Comparison of ENCODE assay signal across 15 mouse cellular contexts in genomic region chr16:45124230-45125203, GRCm38 (mm10). TPM values are rescaled to one million over a fixed set of nuclear protein-coding genes. Genes with fewer than 3 reads are reported as not detected.
DNase-seq lines count a peak whose midpoint lies in the region; ATAC-seq and TF ChIP-seq lines count a peak whose summit lies in the region.
"Had no signal": no experiment of that assay in that cellular context is flagged by ENCODE, and none has a peak within 500 bp of the region (broad histone marks: within the 10 kb centered on the region; RNA-seq: fewer than 3 reads in every experiment).

No protein-coding gene starts in this region.

- H3K36me3 ChIP-seq in heart, embryonic 13.5 days = peaks cover 49% of the 10 kb centered on the region
- H3K36me3 ChIP-seq in lung, postnatal 0 days (ENCODE audit: insufficient read depth, low read length) = no peaks in the 10 kb centered on the region
- no peaks in the 10 kb centered on the region; the same call in 1 of the 2 replicates for H3K36me3 ChIP-seq in embryonic facial prominence, embryonic 10.5 days (replicated peaks)
- H3K36me3 ChIP-seq in limb, embryonic 10.5 days = peaks cover 9% of the 10 kb centered on the region; the same call in 1 of the 2 replicates
- H3K36me3 ChIP-seq: hindbrain, embryonic 13.5 days; neural tube, embryonic 15.5 days had no signal

- no peak overlapping the region for H3K9ac ChIP-seq in heart, embryonic 13.5 days
- no peak overlapping the region for H3K9ac ChIP-seq in lung, postnatal 0 days (replicated peaks; ENCODE audit: low read depth)
- H3K9ac ChIP-seq: forebrain, postnatal 0 days; hindbrain, embryonic 13.5 days; neural tube, embryonic 15.5 days had no signal

- peak; percentile 39 for TF ChIP-seq EP300 in lung, postnatal 0 days (IDR thresholded peaks at IDR 0.05)

- peaks cover 29% of the 10 kb centered on the region for H3K4me1 ChIP-seq in heart, embryonic 13.5 days
- no peaks in the 10 kb centered on the region for H3K4me1 ChIP-seq in lung, postnatal 0 days (ENCODE audit: insufficient read depth, low read depth, low read length)
- 0 out of 2 replicates have a peak, but pooled peaks cover 5% of the 10 kb centered on the region for H3K4me1 ChIP-seq in embryonic facial prominence, embryonic 10.5 days
- no peaks in the 10 kb centered on the region for H3K4me1 ChIP-seq in limb, embryonic 10.5 days
- H3K4me1 ChIP-seq: hindbrain, embryonic 13.5 days had no signal

- H3K27me3 ChIP-seq in heart, embryonic 13.5 days (replicated peaks) = no peaks in the 10 kb centered on the region
- H3K27me3 ChIP-seq in lung, postnatal 0 days (replicated peaks; ENCODE audit: insufficient read depth, low read length) = no peaks in the 10 kb centered on the region
- no peaks in the 10 kb centered on the region for H3K27me3 ChIP-seq in embryonic facial prominence, embryonic 10.5 days (replicated peaks; ENCODE audit: low read depth, poor library complexity, severe bottlenecking)
- H3K27me3 ChIP-seq in limb, embryonic 10.5 days (ENCODE audit: low read depth, poor library complexity, severe bottlenecking) = no peaks in the 10 kb centered on the region
- H3K27me3 ChIP-seq: hindbrain, embryonic 13.5 days; neural tube, embryonic 15.5 days had no signal

- DNase-seq in heart, postnatal 4 days = no peak
- DNase-seq in lung, postnatal 0 days (ENCODE audit: low spot score) = peak; percentile 23
- DNase-seq in lung, adult 18-20 months = no peak
- peak; percentile 16 for DNase-seq in embryonic facial prominence, embryonic 10.5 days (ENCODE audit: low spot score)
- no peak for DNase-seq in cerebellum, adult 11-12 months
- DNase-seq in limb, embryonic 10.5 days (ENCODE audit: low spot score) = no peak
- DNase-seq: forebrain, postnatal 0 days; gastrocnemius, postnatal 10 days; kidney, postnatal 10 days; layer of hippocampus, adult 9-11 months; retina, postnatal 1 day had no signal

- no peaks in the 10 kb centered on the region for H3K9me3 ChIP-seq in heart, embryonic 13.5 days
- no peaks in the 10 kb centered on the region for H3K9me3 ChIP-seq in lung, postnatal 0 days (ENCODE audit: low read length)
- H3K9me3 ChIP-seq in embryonic facial prominence, embryonic 10.5 days = no peaks in the 10 kb centered on the region
- no peaks in the 10 kb centered on the region for H3K9me3 ChIP-seq in limb, embryonic 10.5 days (replicated peaks)
- H3K9me3 ChIP-seq: hindbrain, embryonic 13.5 days; neural tube, embryonic 15.5 days had no signal

- no peak for TF ChIP-seq CTCF in lung, postnatal 0 days (IDR thresholded peaks at IDR 0.05)

- 40% methylated on average over 9 of the region's 9 CpGs for WGBS in heart, embryonic 13.5 days
- 44% methylated on average over 9 of the region's 9 CpGs for WGBS in lung, postnatal 0 days
- 69% methylated on average over 9 of the region's 9 CpGs for WGBS in embryonic facial prominence, embryonic 10.5 days
- 53% methylated on average over 9 of the region's 9 CpGs for WGBS in limb, embryonic 10.5 days

- H3K27ac ChIP-seq in heart, embryonic 13.5 days (replicated peaks) = 0 out of 2 replicates have a peak overlapping the region, but pooled peaks have one; percentile 30
- H3K27ac ChIP-seq in lung, postnatal 0 days (ENCODE audit: low read length) = no peak overlapping the region
- H3K27ac ChIP-seq in embryonic facial prominence, embryonic 10.5 days (replicated peaks) = no peak overlapping the region
- H3K27ac ChIP-seq in limb, embryonic 10.5 days = no peak overlapping the region
- H3K27ac ChIP-seq: hindbrain, embryonic 13.5 days; neural tube, embryonic 15.5 days had no signal

- ATAC-seq in heart, embryonic 13.5 days (ENCODE audit: extremely low read depth, insufficient number of reproducible peaks, low FRiP score, low TSS enrichment) = no peak
- peak; percentile 55; the same call in 1 of the 2 replicates for ATAC-seq in lung, postnatal 0 days
- ATAC-seq: forebrain, postnatal 0 days had no signal

- no peak overlapping the region for H3K4me3 ChIP-seq in heart, embryonic 13.5 days
- no peak overlapping the region for H3K4me3 ChIP-seq in lung, postnatal 0 days (ENCODE audit: low read depth, low read length)
- H3K4me3 ChIP-seq in embryonic facial prominence, embryonic 10.5 days = no peak overlapping the region
- H3K4me3 ChIP-seq in limb, embryonic 10.5 days = no peak overlapping the region
- H3K4me3 ChIP-seq: hindbrain, embryonic 13.5 days; neural tube, embryonic 15.5 days had no signal

- H3K4me2 ChIP-seq in heart, embryonic 13.5 days = no peak overlapping the region
- no peak overlapping the region for H3K4me2 ChIP-seq in lung, postnatal 0 days (replicated peaks; ENCODE audit: low read depth, low read length)
- H3K4me2 ChIP-seq: hindbrain, embryonic 13.5 days; liver, embryonic 11.5 days; neural tube, embryonic 15.5 days had no signal

RNA-seq across cellular contexts. Expression of gene Ccdc80, which starts 31.3 kb away (rescaled TPM):
- polyA plus RNA-seq in heart, embryonic 13.5 days (2015; fragmentation: Nextera tagmentation; extraction: Ambion mirVana) = 102 and 111 TPM in 2 replicates
- 10 to 100 TPM; 90.3 to 96.3 TPM for total RNA-seq in heart, postnatal 4 days (2021)
- 62.4 and 81.7 TPM in 2 replicates for polyA plus RNA-seq in lung, postnatal 0 days (2015; fragmentation: Nextera tagmentation; extraction: Ambion mirVana)
- polyA plus RNA-seq in embryonic facial prominence, embryonic 10.5 days (2016; fragmentation: Nextera tagmentation; extraction: Ambion mirVana) = 25.2 and 25.7 TPM in 2 replicates
- polyA plus RNA-seq in limb, embryonic 10.5 days (2016; fragmentation: Nextera tagmentation; extraction: Ambion mirVana) = 24.4 and 35.8 TPM in 2 replicates

RNA-seq across cellular contexts. Expression of gene Slc35a5, which starts 34.0 kb away (rescaled TPM):
- polyA plus RNA-seq in heart, embryonic 13.5 days (2015; fragmentation: Nextera tagmentation; extraction: Ambion mirVana) = 13.7 and 14.2 TPM in 2 replicates
- total RNA-seq in heart, postnatal 4 days (2021) = 10 to 100 TPM in 1 of 2 experiments, 1 to 10 TPM in 1; 9.1 to 13.9 TPM
- 21.9 and 28.7 TPM in 2 replicates for polyA plus RNA-seq in lung, postnatal 0 days (2015; fragmentation: Nextera tagmentation; extraction: Ambion mirVana)
- polyA plus RNA-seq in embryonic facial prominence, embryonic 10.5 days (2016; fragmentation: Nextera tagmentation; extraction: Ambion mirVana) = 12.2 and 14.9 TPM in 2 replicates
- 10.0 and 14.1 TPM in 2 replicates for polyA plus RNA-seq in limb, embryonic 10.5 days (2016; fragmentation: Nextera tagmentation; extraction: Ambion mirVana)

RNA-seq across cellular contexts. Expression of gene Atg3, which starts 34.1 kb away (rescaled TPM):
- 28.3 and 32.9 TPM in 2 replicates for polyA plus RNA-seq in heart, embryonic 13.5 days (2015; fragmentation: Nextera tagmentation; extraction: Ambion mirVana)
- 10 to 100 TPM; 27.7 to 27.8 TPM for total RNA-seq in heart, postnatal 4 days (2021)
- polyA plus RNA-seq in lung, postnatal 0 days (2015; fragmentation: Nextera tagmentation; extraction: Ambion mirVana) = 53.9 and 55.8 TPM in 2 replicates
- 30.0 and 30.8 TPM in 2 replicates for polyA plus RNA-seq in embryonic facial prominence, embryonic 10.5 days (2016; fragmentation: Nextera tagmentation; extraction: Ambion mirVana)
- 28.3 and 31.2 TPM in 2 replicates for polyA plus RNA-seq in limb, embryonic 10.5 days (2016; fragmentation: Nextera tagmentation; extraction: Ambion mirVana)

Comparison
In these comparisons a context has a peak if more than half of its experiments do, and no peak if none do; other contexts are left out.
1. DNase-seq: peak in lung, postnatal 0 days (single experiment) and embryonic facial prominence, embryonic 10.5 days (single experiment); none in heart, postnatal 4 days (single experiment), lung, adult 18-20 months (0 of 2), cerebellum, adult 11-12 months (single experiment) and limb, embryonic 10.5 days (single experiment).